Mouse (Mus musculus) CD4-positive helper T cell, adult 2 months (primary cell): Measurements from ENCODE around the gene Gm20683.
A peak's percentile ranks its signal among the peaks of the same experiment; 100 is the strongest.

Experiments used
- DNase-seq: peaks from one replicate; pipeline ENCODE4 v3.0.0-alpha.2; 2012; ENCODE audit warnings: low read depth, missing footprints, low spot score

Gene Gm20683

DNA sequence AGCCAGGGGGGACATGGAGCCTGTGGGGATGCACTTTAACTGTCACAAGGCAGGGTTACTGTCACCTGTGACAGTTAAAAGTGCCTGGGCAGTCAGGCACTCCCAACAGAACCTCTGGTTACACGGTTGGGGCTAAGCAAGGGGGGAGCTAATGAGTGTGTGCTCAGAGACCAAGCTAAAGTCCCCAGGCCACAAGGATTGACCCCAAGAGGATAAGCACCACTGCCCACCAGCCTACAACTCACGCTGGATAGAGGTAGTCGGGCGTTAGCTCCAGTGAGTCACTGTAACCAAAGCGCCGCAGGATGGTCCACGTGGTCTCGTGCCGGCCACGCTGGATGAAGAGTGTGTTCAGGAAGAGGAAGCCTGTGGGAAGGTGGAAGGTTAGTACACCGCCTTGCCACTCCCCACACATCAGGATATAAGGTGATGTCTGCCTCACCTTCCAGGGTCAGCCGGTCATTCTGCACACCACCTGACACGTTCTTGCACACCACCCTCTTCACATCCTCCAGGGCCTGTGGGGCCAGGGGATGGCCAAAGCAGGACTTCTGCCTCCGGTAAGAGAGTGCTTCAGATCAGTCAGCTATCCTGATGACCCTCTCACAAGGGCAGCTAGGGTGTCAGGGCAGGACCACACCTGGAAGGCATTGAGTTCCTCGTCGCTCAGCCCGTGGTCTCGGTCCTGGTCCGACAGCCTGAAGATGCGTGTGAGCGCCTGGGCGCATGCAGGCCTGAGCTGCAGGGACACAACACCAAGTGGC, at the start of gene Gm20683:
Gene Gm20683 (minus strand): TSS at position 647 of the 764 bp plus-strand sequence.
- no peak for DNase-seq

DNA sequence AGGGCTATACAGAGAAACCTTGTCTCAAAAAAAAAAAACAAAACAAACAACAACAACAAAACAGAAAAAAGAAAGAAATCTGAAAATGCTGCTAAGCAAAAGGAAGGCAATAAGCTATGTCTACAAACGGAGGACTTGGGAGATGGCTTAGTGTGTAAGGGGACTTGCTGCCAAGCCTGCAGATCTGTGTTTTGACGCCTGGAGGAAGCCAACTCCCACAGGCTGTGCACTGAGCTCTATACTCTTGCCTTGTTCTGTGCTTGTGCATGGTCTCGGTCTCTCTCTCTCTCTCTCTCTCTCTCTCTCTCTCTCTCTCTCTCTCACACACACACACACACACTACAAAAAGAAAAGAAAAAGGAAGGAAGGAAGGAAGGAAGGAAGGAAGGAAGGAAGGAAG, 47.3 kb upstream of the Gm20683 start:
- DNase-seq = no peak

DNA sequence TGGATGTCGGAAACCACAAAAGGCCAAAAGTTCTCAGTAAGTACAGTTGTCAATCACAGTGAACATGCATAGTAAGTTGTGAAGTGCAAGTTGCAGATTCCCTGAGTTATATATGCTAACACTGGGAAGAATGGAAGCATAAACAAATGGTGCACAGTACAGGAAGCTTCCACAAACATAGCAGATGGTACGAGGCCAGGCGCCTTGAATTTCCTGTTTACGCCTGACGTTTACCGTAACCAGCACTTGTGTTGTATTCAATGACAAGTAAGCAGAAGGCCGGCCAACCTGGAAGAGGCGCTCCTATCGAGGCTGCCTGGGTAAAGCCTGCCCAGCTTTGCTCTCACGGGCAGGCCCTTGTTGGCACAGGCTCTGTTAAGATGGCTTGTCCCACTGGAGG, 45.9 kb upstream of the Gm20683 start:
- DNase-seq = no peak

DNA sequence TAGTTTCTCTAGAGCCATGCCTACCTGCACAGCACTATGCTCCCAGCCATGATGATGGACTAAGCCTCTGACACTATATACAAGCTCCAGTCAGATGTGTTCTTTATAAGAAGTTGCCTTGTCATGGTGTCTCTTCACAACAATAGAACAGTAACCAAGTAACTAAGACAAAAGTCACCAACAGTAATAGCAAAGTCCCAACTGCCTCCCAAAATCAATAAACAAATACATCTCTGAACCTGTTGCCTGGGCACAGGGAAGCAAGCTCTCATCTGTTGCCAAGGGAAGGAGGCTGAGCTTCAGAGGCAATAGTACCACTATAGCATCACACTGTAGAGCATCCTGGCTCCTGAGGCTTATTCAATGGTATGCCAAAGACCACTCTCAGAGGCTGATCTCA, 45.2 kb upstream of the Gm20683 start:
- DNase-seq = no peak

DNA sequence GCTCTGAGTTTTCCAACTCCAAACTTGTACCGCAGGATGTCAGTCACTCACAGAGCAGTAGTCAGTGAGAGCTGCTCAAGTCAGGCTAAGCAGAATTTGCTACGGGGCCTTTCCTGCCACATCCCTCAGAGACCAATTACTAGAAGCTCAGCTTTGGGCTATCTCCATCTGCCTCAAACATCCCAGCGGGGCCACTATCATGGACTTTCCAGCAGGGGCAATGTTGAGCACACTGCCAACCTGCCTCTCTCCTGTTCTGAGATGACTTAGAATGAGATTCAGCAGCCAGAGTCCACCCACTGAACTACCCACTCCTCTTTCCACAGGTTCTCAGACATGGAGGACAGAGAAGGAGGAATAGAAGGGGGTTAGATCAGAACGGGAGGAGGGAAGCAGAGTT, 44.1 kb upstream of the Gm20683 start:
- DNase-seq = peak; percentile 36

DNA sequence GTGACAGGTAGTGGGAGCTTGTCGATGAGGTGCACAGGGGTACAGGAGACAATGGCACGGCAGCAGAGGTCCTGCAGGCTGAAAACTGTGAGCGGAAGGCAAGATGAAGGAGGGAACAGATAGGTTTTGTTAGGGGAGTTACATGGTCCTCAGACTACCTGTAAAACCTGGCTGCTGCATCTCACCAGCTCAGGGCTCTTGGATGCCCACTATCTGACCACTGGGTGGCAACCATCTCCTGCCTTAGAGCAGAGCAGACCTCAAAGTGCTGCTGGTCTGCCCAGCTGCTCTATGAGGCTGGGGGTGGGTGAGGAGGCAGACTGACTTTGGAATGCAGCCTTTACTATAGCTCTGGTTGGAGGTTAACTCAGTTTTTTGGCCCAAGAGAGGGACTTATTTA, 42.3 kb upstream of the Gm20683 start:
- no peak for DNase-seq

DNA sequence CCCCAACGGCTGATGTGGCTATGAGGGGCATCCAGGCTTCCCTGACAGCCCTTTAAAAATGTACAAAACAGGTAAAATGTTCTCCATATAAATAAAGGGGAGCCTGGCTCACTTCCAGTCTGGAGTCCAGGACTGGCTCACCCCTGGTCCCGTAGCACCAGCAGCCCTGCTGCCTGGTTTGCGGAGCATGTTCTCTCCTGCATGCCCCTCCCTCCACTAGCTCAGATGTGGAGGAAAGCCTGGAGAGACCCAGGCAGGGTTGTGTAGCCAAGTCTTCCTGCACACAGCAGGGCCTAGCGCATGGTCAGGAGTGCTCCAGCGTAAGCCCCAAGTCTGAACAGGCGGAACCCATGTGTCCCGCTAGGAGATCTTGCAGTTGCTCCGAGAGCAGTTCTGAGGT, 41.7 kb upstream of the Gm20683 start:
- DNase-seq = no peak

DNA sequence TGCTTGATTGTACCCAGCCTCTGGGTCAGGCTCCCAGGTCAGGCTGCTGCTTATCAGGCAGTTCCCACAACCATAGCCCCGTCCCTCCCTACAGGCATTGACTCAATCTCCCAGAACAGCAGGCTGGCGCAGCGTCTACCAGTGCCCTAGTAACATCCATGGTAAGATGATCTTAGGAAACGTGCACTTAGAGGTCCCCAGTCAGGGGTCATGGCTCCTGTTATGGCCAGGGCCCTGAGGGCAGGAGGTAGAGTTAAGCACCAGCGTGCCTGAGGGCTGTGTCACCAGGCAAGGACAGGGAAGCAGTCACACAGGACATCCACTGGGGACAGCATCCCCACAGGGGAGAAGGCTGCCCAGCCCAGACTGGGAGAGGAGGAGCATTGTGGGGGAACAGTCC, 40.7 kb upstream of the Gm20683 start:
- DNase-seq = no peak

DNA sequence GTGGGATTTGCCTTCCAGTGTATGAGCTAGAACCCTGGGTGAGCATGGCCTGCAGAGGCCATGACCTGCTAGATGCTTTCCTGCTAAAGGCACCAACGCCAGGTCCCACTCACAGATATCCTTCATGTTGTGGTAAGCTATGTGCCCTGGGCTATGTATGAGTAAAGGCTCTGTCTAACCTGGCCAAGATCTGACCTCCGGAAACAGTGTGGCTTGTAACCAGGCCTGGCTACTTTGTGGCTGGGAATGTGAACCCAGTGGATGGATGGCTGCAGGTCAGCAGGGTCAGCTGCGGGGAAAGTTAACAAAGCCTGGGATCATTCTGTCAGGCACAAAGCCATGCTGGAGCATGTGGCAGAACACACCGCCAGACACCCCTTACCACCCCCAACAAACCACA, 40.1 kb upstream of the Gm20683 start:
- no peak for DNase-seq

DNA sequence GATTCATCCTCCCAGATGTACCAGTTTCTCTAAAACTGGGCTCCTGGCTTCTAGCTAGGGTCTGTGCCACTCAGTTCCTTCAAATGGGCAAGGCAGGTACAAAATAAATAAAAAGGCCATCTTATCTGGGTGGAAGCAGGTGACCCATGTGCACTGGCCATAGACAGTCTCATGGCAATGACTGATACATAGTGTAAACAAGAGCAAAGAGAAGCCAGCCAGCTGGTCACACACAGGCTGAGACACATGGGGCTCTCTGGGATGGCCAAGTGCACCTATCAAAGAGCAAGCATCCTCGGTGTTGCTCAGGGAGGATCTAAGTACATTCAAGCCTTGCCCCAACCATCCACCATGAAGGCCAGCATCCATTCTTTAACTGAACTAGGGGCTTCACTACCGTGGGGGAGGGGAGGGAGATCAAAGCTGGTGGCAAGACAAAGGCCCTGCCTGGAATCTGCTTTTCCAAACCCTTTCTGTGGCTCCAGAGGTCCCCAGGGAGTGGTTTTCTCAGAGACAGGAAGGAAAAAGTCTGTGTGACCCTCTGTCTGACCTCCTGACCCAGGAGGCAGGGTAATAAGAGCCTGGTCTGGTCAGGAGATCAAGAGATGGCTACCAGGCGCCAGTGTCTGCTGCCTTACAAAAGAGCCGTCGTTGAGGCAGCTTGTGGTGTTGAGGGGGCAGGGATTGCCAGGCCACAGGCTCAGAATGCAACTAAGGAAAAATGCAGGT, 39.5 kb upstream of the Gm20683 start:
- no peak for DNase-seq

DNA sequence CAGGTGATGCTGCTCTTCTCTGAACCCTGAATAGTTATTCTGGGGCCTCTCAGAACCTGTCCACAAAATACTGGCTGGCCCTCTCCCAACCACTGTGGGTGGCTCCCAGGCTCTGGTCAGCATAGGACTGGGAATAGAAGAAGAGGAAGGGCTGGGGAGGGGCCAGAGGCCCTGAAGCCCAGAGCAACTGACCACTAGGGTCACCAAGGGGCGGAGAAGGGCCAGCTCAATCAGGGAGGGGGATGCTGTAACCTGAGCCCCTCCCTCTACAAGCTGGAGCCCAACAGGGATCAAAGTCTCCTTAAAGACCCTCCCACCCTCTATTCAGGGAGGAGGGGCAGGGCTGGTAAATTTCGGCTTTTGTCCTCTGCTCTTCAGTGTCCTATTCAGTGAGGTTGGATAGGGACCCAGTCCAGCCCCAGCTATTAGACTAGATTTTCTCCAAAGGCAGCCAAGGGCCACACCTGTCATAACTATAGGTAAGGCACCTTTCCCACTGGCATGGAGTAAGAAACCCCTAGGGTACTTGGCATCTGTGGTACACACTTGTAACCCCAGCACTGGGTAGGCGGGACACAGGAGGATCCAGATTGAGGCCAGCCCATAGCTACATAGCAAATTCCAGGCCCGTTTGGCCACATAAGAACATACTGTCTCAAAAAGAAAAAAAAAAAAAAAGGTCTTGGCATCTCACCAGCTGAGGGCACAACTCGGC, 38.8 kb upstream of the Gm20683 start, which contains the start of gene Wfikkn1:
Gene Wfikkn1 (minus strand): TSS at position 663 of the 715 bp plus-strand sequence.
- no peak for DNase-seq

DNA sequence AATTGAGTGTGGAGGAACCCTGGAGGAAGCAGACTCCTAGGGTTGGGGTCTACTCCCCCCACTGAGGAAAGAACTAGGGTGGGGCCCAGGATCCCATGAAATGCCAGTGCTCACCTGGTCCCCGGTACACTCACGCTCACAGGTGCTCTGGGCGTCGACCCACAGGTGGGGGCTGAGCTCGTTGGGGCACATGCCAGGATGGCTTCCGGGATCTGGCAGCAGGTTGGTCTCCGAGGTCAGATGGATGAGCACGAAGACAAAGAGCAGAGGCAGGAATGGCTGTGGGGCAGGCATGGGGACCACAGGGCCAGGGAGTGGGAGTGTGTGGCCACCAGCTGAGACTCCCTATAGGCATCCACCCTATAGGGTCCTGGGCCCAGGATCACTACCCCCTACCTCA, 38.2 kb upstream of the Gm20683 start:
- DNase-seq = no peak

DNA sequence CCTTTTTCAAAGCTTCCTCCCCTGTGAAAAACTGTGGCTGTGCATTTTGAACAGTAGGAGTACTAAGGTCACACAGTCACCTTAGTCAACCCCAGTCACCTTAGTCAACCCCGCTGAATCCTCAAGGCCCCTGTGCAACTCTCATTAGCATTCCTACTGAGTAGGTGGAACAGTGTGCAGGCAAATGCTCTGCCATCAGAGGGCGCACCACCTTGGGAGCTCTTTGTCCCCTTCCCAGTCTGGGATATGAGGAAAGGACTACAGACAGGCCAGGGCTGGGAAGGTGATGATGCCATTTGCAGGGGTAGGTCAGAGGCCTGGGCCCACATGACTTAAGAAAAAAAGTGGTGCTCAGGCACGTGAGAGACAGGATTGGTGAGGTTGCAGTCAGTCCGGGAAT, 37.7 kb upstream of the Gm20683 start:
- no peak for DNase-seq

DNA sequence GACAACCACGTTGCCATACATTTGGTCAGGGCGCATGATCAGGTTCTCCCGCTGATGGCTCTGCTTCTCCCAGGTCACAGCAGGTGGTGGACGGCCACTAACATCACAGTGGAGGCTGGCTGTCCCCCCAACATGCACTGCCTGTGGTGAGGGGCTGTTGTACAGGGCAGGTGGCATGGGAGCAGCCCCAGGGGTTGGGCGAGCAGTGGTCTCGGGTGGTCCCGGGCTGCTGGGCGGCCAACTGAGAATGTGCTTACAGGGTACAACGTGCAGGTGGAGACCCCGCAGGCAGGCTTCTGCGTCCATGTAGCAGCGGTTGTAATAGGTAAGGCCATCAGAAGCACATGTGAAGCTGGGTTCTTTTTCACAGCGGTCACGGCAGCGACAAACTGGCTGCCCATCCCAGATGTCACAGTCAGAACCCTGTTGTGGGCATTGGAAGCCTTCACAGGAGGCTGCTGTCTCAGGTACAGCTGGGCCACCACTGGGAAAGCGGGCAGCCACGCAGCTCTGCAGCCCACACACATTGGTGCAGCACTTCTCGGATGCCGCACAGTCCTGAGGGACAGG, 37.1 kb upstream of the Gm20683 start:
- DNase-seq = no peak

DNA sequence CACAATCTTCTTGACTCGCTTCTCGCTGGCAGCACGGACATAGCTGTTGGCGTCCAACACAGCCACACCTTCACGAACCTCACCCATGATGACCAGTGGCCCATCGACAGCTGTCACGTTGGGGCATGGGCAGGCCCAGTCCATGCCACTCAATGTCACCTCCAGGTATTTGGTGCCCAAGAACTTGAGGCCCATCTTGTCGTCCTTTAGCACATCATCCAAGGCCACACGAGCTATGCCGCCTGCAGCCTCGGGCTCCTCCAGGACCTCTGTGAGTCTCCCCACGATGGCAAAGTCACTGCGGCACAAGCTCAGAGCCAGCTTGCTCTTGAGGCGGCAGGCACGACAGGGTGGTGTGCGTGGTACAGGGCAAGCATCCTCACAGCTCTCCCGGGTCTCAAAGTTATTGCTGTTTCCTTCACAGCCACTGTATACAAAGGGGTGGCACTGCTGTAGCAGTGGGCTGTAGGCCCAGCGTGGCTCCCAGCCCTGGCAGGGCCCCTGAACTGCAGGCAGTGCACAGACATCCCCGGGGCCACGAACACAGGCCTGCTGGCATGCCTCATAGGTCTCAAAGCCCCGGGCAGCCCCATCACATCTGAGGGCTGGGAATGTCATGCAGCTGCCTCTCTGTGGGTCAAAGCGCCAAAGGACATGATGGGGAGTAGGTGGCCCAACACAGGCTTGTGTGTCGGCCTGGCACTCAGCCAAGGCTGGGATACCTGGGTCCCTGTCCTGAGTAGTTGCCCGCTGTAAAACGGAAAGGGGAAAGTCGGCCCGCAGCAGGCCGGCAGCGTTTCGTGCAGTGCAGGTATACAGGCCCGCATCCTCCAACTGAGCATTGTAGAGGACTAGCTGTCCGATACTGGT, 36.4 kb upstream of the Gm20683 start:
- no peak for DNase-seq

DNA sequence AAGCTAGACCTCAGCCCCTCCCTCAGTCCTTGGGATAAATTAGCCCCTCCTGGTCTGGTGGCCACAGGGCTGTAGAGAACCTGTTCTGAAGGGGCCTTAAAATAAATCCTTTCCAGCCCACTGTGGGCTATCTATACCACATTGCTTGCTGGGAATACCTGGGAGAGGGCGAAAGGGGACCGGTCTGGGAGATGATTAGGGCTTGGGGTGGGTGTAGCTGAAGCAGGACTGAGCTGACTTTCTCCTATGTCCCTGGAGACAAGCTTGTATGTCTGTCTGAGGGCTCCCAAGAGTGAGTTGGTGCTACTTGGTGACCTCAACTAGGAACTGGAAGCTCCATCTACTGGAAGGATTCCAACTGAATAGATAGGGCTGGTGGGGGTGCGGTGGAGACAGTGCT, 35.5 kb upstream of the Gm20683 start:
- no peak for DNase-seq

DNA sequence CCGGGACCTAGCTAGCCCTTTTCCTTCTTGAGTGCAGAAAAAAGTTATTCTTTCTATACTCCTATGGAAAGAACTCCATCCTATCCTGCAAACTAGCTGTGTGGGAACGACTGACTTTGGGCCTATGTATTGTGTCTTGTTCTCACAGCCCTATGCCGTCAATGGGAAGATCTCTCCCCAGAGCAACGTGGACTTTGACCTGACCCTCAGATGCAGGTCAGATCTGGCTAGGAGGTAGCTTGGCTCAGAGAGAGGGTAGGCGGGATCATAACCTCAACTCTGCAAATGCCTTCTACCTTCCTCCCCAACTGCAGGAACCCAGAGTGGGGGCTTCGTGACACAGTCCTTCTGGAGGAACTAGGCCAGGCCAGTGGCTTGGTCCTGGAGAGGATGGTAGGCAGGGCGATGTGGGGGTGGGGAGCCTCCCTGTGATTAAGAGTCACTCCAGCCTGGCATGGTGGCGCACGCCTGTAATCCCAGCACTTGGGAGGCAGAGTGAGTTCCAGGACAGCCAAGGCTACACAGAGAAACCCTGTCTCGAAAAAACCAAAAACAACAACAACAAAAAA, 34.9 kb upstream of the Gm20683 start:
- no peak for DNase-seq

DNA sequence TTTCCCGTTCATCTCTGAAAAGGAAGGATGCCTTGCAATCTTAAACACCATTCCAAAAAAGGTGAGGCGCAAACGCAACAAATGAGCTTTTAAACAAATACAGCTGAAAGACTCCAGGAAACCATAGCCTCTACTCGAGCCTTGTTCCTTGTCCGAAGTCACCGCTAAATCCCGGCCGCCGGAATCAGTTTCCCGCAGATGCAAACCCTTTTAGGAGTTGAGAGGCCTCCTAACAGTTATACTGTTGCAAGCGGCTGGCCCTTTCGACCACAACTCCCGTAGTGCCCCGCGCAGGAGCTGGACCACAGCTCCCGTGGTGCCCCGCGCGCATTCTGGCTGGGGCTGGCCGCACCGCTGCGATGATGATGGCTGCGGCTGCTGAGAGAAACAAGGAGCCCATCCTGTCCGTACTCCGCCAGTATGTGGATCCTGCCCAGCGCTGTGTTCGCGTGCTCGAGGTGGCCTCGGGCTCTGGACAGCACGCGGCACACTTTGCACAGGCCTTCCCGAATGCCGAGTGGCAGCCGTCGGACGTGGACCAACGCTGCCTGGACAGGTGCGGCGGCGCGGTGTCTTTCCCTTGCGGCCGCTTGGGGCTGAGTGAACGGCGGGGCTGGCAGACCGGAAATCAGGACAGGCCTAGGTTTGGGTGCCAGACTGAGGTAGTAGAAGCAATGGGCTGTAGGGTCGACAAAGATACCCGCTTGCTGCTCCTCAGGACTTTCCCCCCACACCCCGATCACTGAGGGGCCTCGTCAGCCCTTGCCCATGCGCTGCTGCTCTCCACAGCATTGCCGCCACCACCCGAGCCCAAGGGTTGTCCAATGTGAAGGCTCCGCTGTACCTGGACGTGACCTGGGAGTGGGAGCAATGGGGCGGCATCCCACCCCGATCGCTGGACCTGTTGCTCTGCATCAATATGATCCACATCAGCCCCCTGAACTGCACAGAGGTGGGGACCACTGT, 33.9 kb upstream of the Gm20683 start:
- DNase-seq = peak; percentile 86

DNA sequence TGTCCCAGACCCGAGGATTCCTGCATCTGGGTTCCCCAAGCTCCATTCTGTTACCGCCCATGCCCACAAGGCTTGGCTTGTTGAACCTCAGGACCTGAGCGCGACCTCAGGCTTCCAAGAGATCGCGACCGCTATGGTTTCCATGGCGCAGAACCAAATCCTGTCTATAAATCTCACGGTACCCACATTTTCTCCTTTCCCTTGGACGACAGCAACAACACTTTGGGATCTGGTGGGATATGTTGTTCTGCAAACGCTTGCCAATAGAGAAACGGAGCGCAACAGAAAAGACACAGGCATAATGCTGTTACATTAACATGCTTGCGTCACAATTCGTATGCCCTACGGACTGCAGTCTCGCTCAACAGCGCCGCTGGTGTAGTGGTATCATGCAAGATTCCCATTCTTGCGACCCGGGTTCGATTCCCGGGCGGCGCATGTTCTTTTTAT, 33.2 kb upstream of the Gm20683 start, which contains the start of gene Mettl26:
Gene Mettl26 (plus strand): TSS at position 354 of the 450 bp plus-strand sequence.
- DNase-seq = peak; percentile 91
